Mouse (Mus musculus): ENCODE data around the gene Map1lc3a. TPM values are rescaled to one million over a fixed set of nuclear protein-coding genes. Genes with fewer than 3 reads are reported as not detected.

The Map1lc3a gene
- polyA plus RNA-seq, 1 experiment from 2014 or later, result 270 TPM

DNA sequence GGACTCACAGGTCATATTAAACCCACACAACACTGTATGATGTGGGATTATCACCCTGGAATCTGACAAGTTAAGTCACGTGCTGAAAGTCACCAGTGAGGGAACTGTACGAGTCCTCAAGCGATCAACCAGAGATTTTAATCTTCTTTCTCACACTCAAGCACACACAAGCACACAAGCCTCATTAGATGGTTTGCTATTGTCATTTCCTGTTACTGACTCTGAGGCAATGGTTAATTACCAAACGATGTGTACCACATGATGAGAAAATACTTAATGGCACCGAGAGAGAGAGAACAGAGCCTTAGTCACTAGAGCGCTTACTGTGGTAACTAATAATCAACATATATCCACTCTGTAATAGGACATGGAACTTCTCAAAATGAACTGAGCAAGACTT lies 9.6 kb downstream of the Map1lc3a start:
- ATAC-seq (ENCODE audit: insufficient number of reproducible peaks, low FRiP score, low TSS enrichment, low read depth), result no peak
- Histone ChIP-seq H3K27ac (replicated peaks) (no peak overlapping the region), H3K36me3 (peaks cover 7% of the 10 kb centered on the region; the same call in 1 of the 2 replicates), H3K9ac (no peak overlapping the region), H3K9me3 (replicated peaks) (no peaks in the 10 kb centered on the region), H3K4me1 (no peaks in the 10 kb centered on the region), H3K4me2 (replicated peaks) (no peak overlapping the region), H3K27me3 (no peaks in the 10 kb centered on the region), H3K4me3 (replicated peaks) (no peak overlapping the region)
- 71% methylated on average over 6 of the region's 6 CpGs for WGBS

DNA sequence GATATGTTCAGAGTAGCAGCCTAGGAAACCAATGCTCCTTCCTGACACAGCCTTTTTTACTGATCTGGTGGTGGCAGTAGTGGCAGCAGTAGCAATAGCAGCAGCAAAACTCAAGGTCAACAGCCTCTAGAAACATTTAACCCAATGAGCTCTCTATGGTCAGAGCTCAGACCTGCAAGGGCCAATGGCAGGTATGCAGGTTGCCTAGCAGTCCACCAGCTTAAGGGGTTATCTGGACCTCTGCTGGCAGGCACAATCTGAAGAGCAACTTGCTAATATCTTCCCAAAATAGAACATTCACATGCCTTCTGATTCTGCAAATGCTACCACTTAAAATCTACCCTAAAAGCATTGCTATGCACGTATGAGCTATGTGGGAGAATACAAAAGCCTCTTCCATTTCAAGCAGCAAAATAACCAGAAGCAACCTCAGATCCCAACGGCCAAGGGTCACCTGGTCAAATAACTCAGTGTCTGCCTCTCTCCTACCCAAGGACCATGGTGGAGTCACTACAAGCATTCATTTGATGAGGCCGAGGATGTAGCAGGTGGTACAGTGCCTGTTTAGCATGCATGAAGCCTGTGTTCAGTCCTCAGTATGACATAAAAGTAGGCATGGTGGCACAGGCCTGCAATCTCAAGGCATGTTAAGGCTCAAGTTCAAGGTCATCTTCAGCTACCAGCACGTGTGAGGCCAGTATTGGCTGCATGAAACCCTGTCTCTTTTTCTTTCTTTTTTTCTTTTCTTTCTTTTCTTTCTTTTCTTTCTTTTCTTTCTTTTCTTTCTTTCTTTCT lies 11.6 kb downstream of the Map1lc3a start:
- H3K4me2 ChIP-seq (replicated peaks), result no peak overlapping the region
- no peaks in the 10 kb centered on the region for H3K4me1 ChIP-seq
- H3K9me3 ChIP-seq (replicated peaks), result no peaks in the 10 kb centered on the region
- ATAC-seq (ENCODE audit: insufficient number of reproducible peaks, low FRiP score, low TSS enrichment, low read depth), result no peak
- WGBS, result 88% methylated on average over 4 of the region's 4 CpGs
- no peak overlapping the region for H3K9ac ChIP-seq
- peaks cover 17% of the 10 kb centered on the region for H3K36me3 ChIP-seq
- no peak overlapping the region for H3K27ac ChIP-seq (replicated peaks)
- H3K27me3 ChIP-seq, result no peaks in the 10 kb centered on the region
- no peak overlapping the region for H3K4me3 ChIP-seq (replicated peaks)

DNA sequence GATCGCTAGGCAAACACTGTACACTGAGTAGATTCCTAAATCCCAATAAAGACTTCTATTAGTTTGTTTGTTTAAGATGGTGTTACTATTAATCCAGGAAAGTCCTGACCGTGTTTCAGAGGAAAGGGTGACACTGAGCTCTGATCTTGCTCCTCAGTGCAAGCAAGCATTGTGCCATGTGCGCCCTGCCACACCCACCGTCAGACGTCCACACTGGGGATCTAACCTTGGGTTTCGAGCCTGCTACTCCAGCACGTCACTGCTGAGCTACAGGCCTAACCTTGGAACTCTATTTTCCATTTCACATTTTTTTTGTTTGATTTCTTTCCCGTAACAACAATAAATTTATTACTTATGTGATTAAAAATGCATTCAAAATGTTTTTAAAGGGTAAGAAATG lies 14.0 kb downstream of the Map1lc3a start:
- WGBS, result 88% methylated on average over 8 of the region's 8 CpGs
- H3K4me3 ChIP-seq (replicated peaks), result no peak overlapping the region
- no peak overlapping the region for H3K4me2 ChIP-seq (replicated peaks)
- H3K27me3 ChIP-seq, result no peaks in the 10 kb centered on the region
- H3K27ac ChIP-seq (replicated peaks), result no peak overlapping the region
- H3K9ac ChIP-seq, result no peak overlapping the region
- H3K9me3 ChIP-seq (replicated peaks), result no peaks in the 10 kb centered on the region
- ATAC-seq (ENCODE audit: insufficient number of reproducible peaks, low FRiP score, low TSS enrichment, low read depth), result no peak
- H3K4me1 ChIP-seq, result no peaks in the 10 kb centered on the region
- H3K36me3 ChIP-seq, result peaks cover 32% of the 10 kb centered on the region

DNA sequence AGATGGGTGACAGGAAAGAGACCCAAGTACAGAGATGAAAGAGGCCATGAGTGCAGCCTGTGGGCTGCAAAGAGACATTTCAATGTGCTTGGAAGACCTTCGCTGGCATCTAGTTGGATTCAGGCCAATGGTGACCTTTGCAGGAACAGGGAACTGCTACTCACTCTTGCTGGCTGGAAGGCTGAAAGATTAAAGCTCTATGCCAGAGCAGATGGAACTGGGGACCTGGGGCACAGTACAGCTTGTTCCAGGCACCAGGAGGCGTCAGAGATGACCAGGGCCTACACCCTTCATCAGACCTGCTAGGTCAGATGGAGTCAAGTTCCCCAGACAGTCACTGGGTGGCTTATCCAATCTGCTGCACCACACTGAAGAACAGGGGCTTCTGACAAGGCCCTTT lies 17.3 kb downstream of the Map1lc3a start:
- peaks cover 65% of the 10 kb centered on the region for H3K36me3 ChIP-seq
- no peak overlapping the region for H3K4me3 ChIP-seq (replicated peaks)
- no peaks in the 10 kb centered on the region for H3K9me3 ChIP-seq (replicated peaks)
- 83% methylated on average over 2 of the region's 2 CpGs for WGBS
- H3K4me2 ChIP-seq (replicated peaks), result no peak overlapping the region
- no peak overlapping the region for H3K9ac ChIP-seq
- no peaks in the 10 kb centered on the region for H3K27me3 ChIP-seq
- ATAC-seq (ENCODE audit: insufficient number of reproducible peaks, low FRiP score, low TSS enrichment, low read depth), result no peak
- no peaks in the 10 kb centered on the region for H3K4me1 ChIP-seq
- H3K27ac ChIP-seq (replicated peaks), result no peak overlapping the region

DNA sequence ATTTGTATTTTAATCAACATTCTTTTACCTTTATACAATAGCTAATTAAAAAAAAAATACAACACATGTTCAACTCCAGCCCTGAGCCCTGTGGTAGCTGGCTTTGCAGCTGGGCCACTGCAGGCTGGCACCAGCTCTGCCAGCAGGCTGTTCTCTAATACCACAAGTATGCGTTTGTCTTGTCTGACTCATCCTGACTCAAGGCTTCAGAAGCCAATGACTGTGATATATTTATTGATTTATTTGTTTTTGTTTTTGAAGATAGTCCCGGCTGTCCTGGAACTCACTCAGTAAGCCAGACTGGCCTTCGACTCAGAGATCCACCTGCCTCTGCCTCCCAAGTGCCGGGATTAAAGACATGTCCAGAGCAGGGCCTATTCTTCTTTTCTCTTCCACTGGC lies 17.8 kb downstream of the Map1lc3a start:
- H3K27me3 ChIP-seq, result no peaks in the 10 kb centered on the region
- peaks cover 70% of the 10 kb centered on the region for H3K36me3 ChIP-seq
- no peak overlapping the region for H3K4me2 ChIP-seq (replicated peaks)
- no peak overlapping the region for H3K9ac ChIP-seq
- no peaks in the 10 kb centered on the region for H3K9me3 ChIP-seq (replicated peaks)
- no peak overlapping the region for H3K27ac ChIP-seq (replicated peaks)
- no peak overlapping the region for H3K4me3 ChIP-seq (replicated peaks)
- H3K4me1 ChIP-seq, result no peaks in the 10 kb centered on the region
- ATAC-seq (ENCODE audit: insufficient number of reproducible peaks, low FRiP score, low TSS enrichment, low read depth), result no peak
- 87% methylated on average over 4 of the region's 4 CpGs for WGBS

DNA sequence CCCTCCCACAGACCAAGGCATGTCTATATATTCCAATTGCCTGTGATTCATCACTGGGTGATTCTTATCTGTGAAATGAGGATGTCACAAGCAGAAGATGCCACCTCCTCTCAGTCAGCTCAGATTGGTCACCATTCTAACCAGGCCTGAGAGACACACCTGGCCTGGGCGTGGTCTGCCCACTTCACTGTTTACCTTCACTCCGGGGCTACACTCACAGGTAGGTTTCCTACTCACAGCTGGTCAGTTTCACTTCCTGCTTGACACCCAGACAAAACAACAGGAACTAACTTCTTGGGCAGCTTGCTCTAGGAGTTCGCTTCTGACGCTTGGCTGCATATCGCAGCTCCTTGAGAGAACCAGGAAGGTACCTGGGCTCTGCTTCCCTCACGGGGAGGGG lies 19.4 kb downstream of the Map1lc3a start:
- no peak for ATAC-seq (ENCODE audit: insufficient number of reproducible peaks, low FRiP score, low TSS enrichment, low read depth)
- 93% methylated on average over 6 of the region's 6 CpGs for WGBS
- peaks cover 68% of the 10 kb centered on the region for H3K36me3 ChIP-seq

DNA sequence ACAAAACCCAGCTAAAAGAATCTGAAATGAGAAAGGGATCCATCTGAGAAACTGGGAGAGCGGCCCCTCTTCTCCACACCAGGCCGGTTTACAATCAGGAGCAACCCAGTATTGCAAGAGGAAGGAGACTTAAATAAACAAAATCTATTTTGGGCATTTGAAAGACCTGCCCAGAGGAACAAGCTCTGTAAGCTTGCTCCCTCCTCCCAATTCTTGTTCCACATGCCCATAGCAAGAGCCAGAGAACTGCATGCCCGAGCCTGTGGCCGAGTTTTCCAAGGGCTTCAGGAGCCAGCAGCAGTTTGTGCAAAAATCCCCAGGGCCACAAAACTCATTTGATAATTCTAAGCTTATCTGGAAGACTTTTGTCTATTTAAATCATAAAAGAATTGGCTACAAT lies 23.5 kb downstream of the Map1lc3a start:
- H3K9me3 ChIP-seq (replicated peaks), result no peaks in the 10 kb centered on the region
- 0 out of 2 replicates have a peak overlapping the region, but pooled peaks have one; percentile 34 for H3K27ac ChIP-seq (replicated peaks)
- H3K27me3 ChIP-seq, result no peaks in the 10 kb centered on the region
- no peak overlapping the region for H3K4me3 ChIP-seq (replicated peaks)
- H3K4me1 ChIP-seq, result no peaks in the 10 kb centered on the region
- 71% methylated on average over 4 of the region's 4 CpGs for WGBS
- no peak overlapping the region for H3K9ac ChIP-seq
- no peak for ATAC-seq (ENCODE audit: insufficient number of reproducible peaks, low FRiP score, low TSS enrichment, low read depth)
- H3K4me2 ChIP-seq (replicated peaks), result no peak overlapping the region
- H3K36me3 ChIP-seq, result peaks cover 50% of the 10 kb centered on the region

More for the DNA sequence above, 19.4 kb downstream of the Map1lc3a start:
- Histone ChIP-seq H3K9ac (no peak overlapping the region), H3K9me3 (replicated peaks) (no peaks in the 10 kb centered on the region), H3K27me3 (no peaks in the 10 kb centered on the region), H3K4me3 (replicated peaks) (no peak overlapping the region), H3K4me1 (no peaks in the 10 kb centered on the region), H3K27ac (replicated peaks) (no peak overlapping the region), H3K4me2 (replicated peaks) (no peak overlapping the region)

DNA sequence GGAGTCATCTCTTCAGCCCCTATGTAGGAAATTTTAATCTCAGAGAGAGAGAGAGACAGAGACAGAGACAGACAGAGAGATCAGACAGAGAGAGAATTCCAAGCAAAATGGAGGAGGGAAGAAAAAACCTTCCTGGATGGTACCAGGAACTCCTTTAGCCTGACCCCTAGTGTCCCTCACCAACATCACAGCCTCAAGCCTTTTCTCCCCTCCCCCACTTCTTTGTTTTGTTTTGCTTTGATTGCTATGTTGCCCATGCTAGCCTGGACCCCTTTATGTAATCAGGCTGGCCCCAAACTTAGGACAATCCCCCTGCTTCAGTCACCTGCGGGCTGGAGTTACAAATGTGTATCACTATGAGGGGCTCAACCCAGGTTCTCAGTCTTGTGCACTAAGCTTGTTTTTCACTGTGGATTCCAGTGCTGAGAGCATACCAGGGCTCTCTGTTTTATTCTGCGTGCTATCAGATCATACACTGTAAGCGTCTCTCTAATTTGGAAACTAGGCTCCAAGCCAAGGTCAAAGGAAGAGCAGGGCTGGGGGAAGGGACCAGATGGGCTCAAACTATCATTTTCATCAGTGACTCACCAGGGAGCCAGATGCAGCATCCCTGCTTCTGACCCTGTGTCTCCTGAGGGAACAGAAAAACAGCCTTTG lies 33.0 kb downstream of the Map1lc3a start:
- Histone ChIP-seq H3K9ac (no peak overlapping the region), H3K4me2 (replicated peaks) (no peak overlapping the region), H3K27ac (replicated peaks) (0 out of 2 replicates have a peak overlapping the region, but pooled peaks have one; percentile 45), H3K4me1 (0 out of 2 replicates have a peak, but pooled peaks cover 4% of the 10 kb centered on the region), H3K27me3 (no peaks in the 10 kb centered on the region), H3K9me3 (replicated peaks) (no peaks in the 10 kb centered on the region), H3K36me3 (peaks cover 33% of the 10 kb centered on the region), H3K4me3 (replicated peaks) (no peak overlapping the region)
- WGBS, result 20% methylated on average over 3 of the region's 3 CpGs
- no peak for ATAC-seq (ENCODE audit: insufficient number of reproducible peaks, low FRiP score, low TSS enrichment, low read depth)

DNA sequence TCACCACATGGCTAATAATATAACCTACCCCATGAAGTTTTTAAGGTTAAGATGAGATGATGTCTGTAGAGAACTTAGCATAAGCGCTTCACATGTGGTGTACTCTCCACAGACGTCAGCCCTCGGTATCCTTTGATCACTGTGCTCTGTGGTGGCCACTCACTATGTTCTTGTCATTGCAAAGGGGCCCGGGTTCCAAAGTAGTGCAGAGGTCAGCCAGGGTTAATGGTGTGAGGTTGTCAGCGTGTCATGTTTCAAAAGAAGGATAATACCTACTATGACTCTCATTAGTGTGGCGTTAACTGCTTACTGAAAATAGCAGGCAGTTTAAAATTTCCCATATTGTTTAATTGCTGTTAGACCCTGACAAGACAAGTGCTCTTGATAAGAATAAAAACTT lies 37.6 kb downstream of the Map1lc3a start:
- WGBS, result 37% methylated on average over 6 of the region's 6 CpGs
- no peaks in the 10 kb centered on the region for H3K9me3 ChIP-seq (replicated peaks)
- no peak overlapping the region for H3K4me2 ChIP-seq (replicated peaks)
- peaks cover 27% of the 10 kb centered on the region for H3K36me3 ChIP-seq
- H3K4me1 ChIP-seq, result 0 out of 2 replicates have a peak, but pooled peaks cover 4% of the 10 kb centered on the region
- no peak overlapping the region for H3K9ac ChIP-seq
- H3K4me3 ChIP-seq (replicated peaks), result no peak overlapping the region
- no peaks in the 10 kb centered on the region for H3K27me3 ChIP-seq
- H3K27ac ChIP-seq (replicated peaks), result no peak overlapping the region
- ATAC-seq (ENCODE audit: insufficient number of reproducible peaks, low FRiP score, low TSS enrichment, low read depth), result no peak

DNA sequence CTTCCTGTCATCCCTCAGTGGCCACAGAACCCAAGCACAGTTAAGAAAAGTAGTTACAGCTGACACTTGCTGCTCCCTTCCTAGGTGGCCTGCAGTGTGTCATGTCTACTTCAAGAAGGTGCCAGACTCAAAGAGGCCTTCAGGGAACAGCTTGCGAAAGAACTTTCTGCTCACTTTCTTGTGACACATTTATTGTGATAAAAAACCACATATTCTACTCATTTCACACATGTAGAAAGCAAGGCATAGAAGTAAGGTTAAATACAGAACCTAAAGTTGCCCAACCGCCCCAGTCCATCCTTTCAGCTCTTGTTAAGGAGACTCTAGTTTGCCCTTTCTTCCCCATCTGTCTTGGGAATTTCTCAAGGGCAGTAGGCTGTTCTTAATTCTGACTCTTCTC lies 42.5 kb downstream of the Map1lc3a start:
- WGBS, result 81% methylated on average over 2 of the region's 2 CpGs
- Histone ChIP-seq H3K4me3 (replicated peaks) (no peak overlapping the region), H3K9me3 (replicated peaks) (no peaks in the 10 kb centered on the region), H3K9ac (no peak overlapping the region), H3K27ac (replicated peaks) (no peak overlapping the region), H3K36me3 (peaks cover 12% of the 10 kb centered on the region), H3K4me1 (no peaks in the 10 kb centered on the region), H3K27me3 (no peaks in the 10 kb centered on the region), H3K4me2 (replicated peaks) (no peak overlapping the region)
- no peak for ATAC-seq (ENCODE audit: insufficient number of reproducible peaks, low FRiP score, low TSS enrichment, low read depth)

DNA sequence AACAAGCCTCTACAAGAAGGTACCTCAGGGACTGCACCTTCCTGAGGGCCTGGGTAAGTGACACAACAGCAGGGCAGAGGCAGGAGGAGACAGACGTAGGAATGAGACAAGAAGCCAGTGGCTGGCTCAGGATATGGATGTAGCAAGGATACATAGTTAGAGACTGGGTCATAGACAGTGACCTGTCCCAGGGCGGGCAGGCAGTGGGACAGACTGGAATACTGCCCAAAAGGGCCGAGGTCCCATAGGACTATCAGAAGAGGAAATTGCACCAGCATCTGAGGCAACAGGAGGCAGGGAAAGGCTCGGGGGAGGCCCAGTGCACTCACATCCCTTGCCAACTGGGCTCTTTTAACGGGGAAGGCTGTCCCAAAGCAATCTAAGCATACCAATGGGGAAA lies 44.5 kb downstream of the Map1lc3a start:
- no peak overlapping the region for H3K27ac ChIP-seq (replicated peaks)
- WGBS, result 74% methylated on average over 5 of the region's 5 CpGs
- peaks cover 13% of the 10 kb centered on the region; the same call in 1 of the 2 replicates for H3K36me3 ChIP-seq
- H3K4me1 ChIP-seq, result no peaks in the 10 kb centered on the region
- ATAC-seq (ENCODE audit: insufficient number of reproducible peaks, low FRiP score, low TSS enrichment, low read depth), result no peak
- no peak overlapping the region for H3K9ac ChIP-seq
- no peaks in the 10 kb centered on the region for H3K9me3 ChIP-seq (replicated peaks)
- no peak overlapping the region for H3K4me3 ChIP-seq (replicated peaks)
- no peak overlapping the region for H3K4me2 ChIP-seq (replicated peaks)
- no peaks in the 10 kb centered on the region for H3K27me3 ChIP-seq

Measured in embryonic facial prominence, embryonic 15.5 days (tissue).